Mouse (Mus musculus) spleen, postnatal 36 days (tissue): ENCODE data around the gene Ninj1.

Experiments used
- DNase-seq, 2 experiments: peaks; one replicate each; pipeline ENCODE4 v3.0.0; 2022; ENCODE audit warnings: low spot score in 2 of 2, mixed read lengths in 1 of 2

Gene Ninj1

GRCm38 (mm10) chr13:49187288-49188218, at the start of gene Ninj1:
TSS of gene Ninj1 (plus strand) at chr13:49187485.
- DNase-seq, result peak; percentile 70 to 75

GRCm38 (mm10) chr13:49140567-49140966, 46.7 kb upstream of the Ninj1 start:
- DNase-seq, result no peak

- DNase-seq, result no peak
Observed at GRCm38 (mm10) chr13:49142396-49142795, 44.9 kb upstream of the Ninj1 start.

- no peak for DNase-seq
Observed at GRCm38 (mm10) chr13:49143323-49143722, 44.0 kb upstream of the Ninj1 start.

GRCm38 (mm10) chr13:49144451-49144850, 42.8 kb upstream of the Ninj1 start:
- no peak for DNase-seq

GRCm38 (mm10) chr13:49145396-49145795, 41.9 kb upstream of the Ninj1 start:
- no peak for DNase-seq

- no peak for DNase-seq
Observed at GRCm38 (mm10) chr13:49146040-49146697, 41.1 kb upstream of the Ninj1 start.

- no peak for DNase-seq
Observed at GRCm38 (mm10) chr13:49146698-49147006, 40.6 kb upstream of the Ninj1 start.

- DNase-seq, result no peak
Observed at GRCm38 (mm10) chr13:49147007-49147857, 40.1 kb upstream of the Ninj1 start.

GRCm38 (mm10) chr13:49147858-49148226, 39.4 kb upstream of the Ninj1 start, which contains the start of gene Wnk2:
TSS of gene Wnk2 (minus strand) at chr13:49148014.
- DNase-seq, result peak; percentile 48 to 56

- DNase-seq, result no peak
Observed at GRCm38 (mm10) chr13:49148687-49149086, 38.6 kb upstream of the Ninj1 start.

GRCm38 (mm10) chr13:49154028-49154427, 33.3 kb upstream of the Ninj1 start:
- no peak for DNase-seq

- DNase-seq, result no peak
Observed at GRCm38 (mm10) chr13:49154621-49155020, 32.7 kb upstream of the Ninj1 start.

- no peak for DNase-seq
Observed at GRCm38 (mm10) chr13:49156645-49157044, 30.6 kb upstream of the Ninj1 start.

- no peak for DNase-seq
Observed at GRCm38 (mm10) chr13:49158040-49158713, 29.1 kb upstream of the Ninj1 start.

- DNase-seq, result no peak
Observed at GRCm38 (mm10) chr13:49161236-49161635, 26.0 kb upstream of the Ninj1 start.

GRCm38 (mm10) chr13:49162722-49163121, 24.6 kb upstream of the Ninj1 start:
- no peak for DNase-seq

GRCm38 (mm10) chr13:49163645-49164044, 23.6 kb upstream of the Ninj1 start:
- no peak for DNase-seq

- DNase-seq, result no peak
Observed at GRCm38 (mm10) chr13:49167081-49167480, 20.2 kb upstream of the Ninj1 start.

GRCm38 (mm10) chr13:49169448-49170207, 17.7 kb upstream of the Ninj1 start:
- peak; percentile 40 to 47 for DNase-seq

- no peak for DNase-seq
Observed at GRCm38 (mm10) chr13:49170623-49171022, 16.7 kb upstream of the Ninj1 start.
